Comparison of ENCODE assay signal across 8 mouse cellular contexts in the genomic region with DNA sequence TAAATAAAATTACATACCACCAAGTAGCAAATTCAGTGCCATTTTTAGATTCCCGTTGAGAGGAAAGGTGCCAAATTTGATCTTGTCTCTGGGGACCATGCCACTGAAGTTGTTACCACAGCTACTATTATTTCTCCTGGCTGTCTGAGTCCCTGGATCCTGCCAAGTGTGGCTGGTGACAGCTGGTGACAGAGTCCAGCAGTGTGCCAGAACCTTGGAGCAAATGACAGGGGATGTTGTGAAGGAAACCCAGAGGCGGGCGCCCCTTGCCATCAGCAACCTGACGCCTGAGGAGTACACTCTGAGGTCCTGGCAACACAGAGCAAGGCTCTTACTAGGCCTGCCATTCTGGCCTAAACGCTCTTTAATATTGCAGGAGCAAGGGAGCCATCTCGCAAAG.
DNase-seq lines count a peak whose midpoint lies in the region; ATAC-seq and TF ChIP-seq lines count a peak whose summit lies in the region.

No protein-coding gene starts in this region.

- 0 out of 2 replicates have a peak overlapping the region, but pooled peaks have one; percentile 34 for H3K27ac ChIP-seq in hindbrain, embryonic 15.5 days (replicated peaks)
- no peak overlapping the region for H3K27ac ChIP-seq in midbrain, embryonic 16.5 days (ENCODE audit: low read length)
- no peak overlapping the region for H3K27ac ChIP-seq in lung, postnatal 0 days (ENCODE audit: low read length)

- H3K4me3 ChIP-seq in hindbrain, embryonic 15.5 days = no peak overlapping the region
- no peak overlapping the region for H3K4me3 ChIP-seq in midbrain, embryonic 16.5 days (ENCODE audit: low read depth, low read length)
- H3K4me3 ChIP-seq in lung, postnatal 0 days (ENCODE audit: low read depth, low read length) = no peak overlapping the region

- H3K9me3 ChIP-seq in hindbrain, embryonic 15.5 days = no peaks in the 10 kb centered on the region
- H3K9me3 ChIP-seq in midbrain, embryonic 16.5 days (replicated peaks; ENCODE audit: control insufficient read depth, low read length, poor library complexity, severe bottlenecking) = no peaks in the 10 kb centered on the region
- no peaks in the 10 kb centered on the region for H3K9me3 ChIP-seq in lung, postnatal 0 days (ENCODE audit: low read length)

- H3K4me1 ChIP-seq in hindbrain, embryonic 15.5 days (replicated peaks) = peaks cover 10% of the 10 kb centered on the region
- 0 out of 2 replicates have a peak, but pooled peaks cover 4% of the 10 kb centered on the region for H3K4me1 ChIP-seq in midbrain, embryonic 16.5 days (ENCODE audit: control insufficient read depth, insufficient read depth, low read length)
- H3K4me1 ChIP-seq in lung, postnatal 0 days (ENCODE audit: insufficient read depth, low read depth, low read length) = no peaks in the 10 kb centered on the region

- no peaks in the 10 kb centered on the region for H3K27me3 ChIP-seq in hindbrain, embryonic 15.5 days
- no peaks in the 10 kb centered on the region for H3K27me3 ChIP-seq in midbrain, embryonic 16.5 days (ENCODE audit: control insufficient read depth, insufficient read depth, low read depth, low read length)
- H3K27me3 ChIP-seq in lung, postnatal 0 days (replicated peaks; ENCODE audit: insufficient read depth, low read length) = no peaks in the 10 kb centered on the region

- peak; percentile 51 for DNase-seq in cerebellum, postnatal 14 days
- DNase-seq in cerebellum, adult 11-12 months = no peak
- peak; percentile 74 to 82 for DNase-seq in gastrocnemius, adult 8-10 months (ENCODE audit: low spot score in 2 of 2)
- DNase-seq in thymus, postnatal 25 days = no peak
- DNase-seq in ovary, postnatal 14 days (ENCODE audit: low spot score) = no peak
- no peak for DNase-seq in lung, postnatal 0 days (ENCODE audit: low spot score)

- H3K9ac ChIP-seq in hindbrain, embryonic 15.5 days = no peak overlapping the region
- H3K9ac ChIP-seq in midbrain, embryonic 16.5 days (ENCODE audit: low read depth, low read length) = no peak overlapping the region
- no peak overlapping the region for H3K9ac ChIP-seq in lung, postnatal 0 days (replicated peaks; ENCODE audit: low read depth)

- peak; percentile 87 for ATAC-seq in hindbrain, embryonic 15.5 days (ENCODE audit: low FRiP score, low read depth)
- ATAC-seq in midbrain, embryonic 16.5 days = peak; percentile 67
- ATAC-seq in lung, postnatal 0 days = no peak

- WGBS in hindbrain, embryonic 15.5 days = 43% methylated on average over 6 of the region's 6 CpGs
- WGBS in midbrain, embryonic 16.5 days = 62% methylated on average over 6 of the region's 6 CpGs
- 71% methylated on average over 6 of the region's 6 CpGs for WGBS in lung, postnatal 0 days

- TF ChIP-seq CTCF in lung, postnatal 0 days (IDR thresholded peaks at IDR 0.05) = no peak

- H3K4me2 ChIP-seq in hindbrain, embryonic 15.5 days = no peak overlapping the region
- H3K4me2 ChIP-seq in midbrain, embryonic 16.5 days (ENCODE audit: low read length) = no peak overlapping the region
- no peak overlapping the region for H3K4me2 ChIP-seq in lung, postnatal 0 days (replicated peaks; ENCODE audit: low read depth, low read length)

- no peak for TF ChIP-seq EP300 in lung, postnatal 0 days (IDR thresholded peaks at IDR 0.05)

- no peaks in the 10 kb centered on the region for H3K36me3 ChIP-seq in hindbrain, embryonic 15.5 days
- no peaks in the 10 kb centered on the region for H3K36me3 ChIP-seq in midbrain, embryonic 16.5 days (ENCODE audit: control insufficient read depth, insufficient read depth, low read length)
- H3K36me3 ChIP-seq in lung, postnatal 0 days (ENCODE audit: insufficient read depth, low read length) = no peaks in the 10 kb centered on the region

Comparison
In these comparisons a context has a peak if more than half of its experiments do, and no peak if none do; other contexts are left out.
1. DNase-seq: peak in cerebellum, postnatal 14 days (2 of 2) and gastrocnemius, adult 8-10 months (2 of 2); none in cerebellum, adult 11-12 months (single experiment), thymus, postnatal 25 days (single experiment), ovary, postnatal 14 days (single experiment) and lung, postnatal 0 days (single experiment).